Mouse (Mus musculus): ENCODE data around the gene Pmvk. TPM values are rescaled to one million over a fixed set of nuclear protein-coding genes. Genes with fewer than 3 reads are reported as not detected.

Pmvk gene
- polyA plus RNA-seq, 1 experiment from 2014 or later = 92.5 TPM

DNA sequence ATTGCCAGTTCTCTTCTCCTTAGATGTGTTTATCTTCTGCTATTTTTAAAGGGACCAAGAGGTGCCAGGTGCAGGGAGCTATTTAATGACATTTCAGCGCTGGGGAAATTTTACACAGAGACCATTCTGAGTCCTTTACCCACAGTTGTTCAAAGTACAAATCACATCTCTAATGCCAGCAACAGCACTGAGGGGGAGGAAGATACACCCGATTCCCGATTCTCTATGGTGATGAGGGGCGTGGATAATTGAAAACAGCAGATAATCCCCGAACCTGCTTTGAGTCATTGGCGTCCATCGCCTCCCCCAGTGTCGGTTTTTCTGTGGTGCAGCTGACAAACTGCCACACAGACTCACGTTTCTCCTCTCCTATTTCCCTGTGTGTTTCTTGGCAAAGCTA, 53.7 kb downstream of the Pmvk start:
- H3K4me2 ChIP-seq (ENCODE audit: low read length) = no peak overlapping the region
- no peaks in the 10 kb centered on the region for H3K9me3 ChIP-seq (ENCODE audit: control insufficient read depth, low read length)
- H3K4me3 ChIP-seq (replicated peaks; ENCODE audit: low read length) = no peak overlapping the region
- WGBS = 32% methylated on average over 9 of the region's 9 CpGs
- H3K27me3 ChIP-seq (replicated peaks; ENCODE audit: control insufficient read depth, insufficient read depth, low read length) = no peaks in the 10 kb centered on the region; the same call in 1 of the 2 replicates
- H3K36me3 ChIP-seq (ENCODE audit: control insufficient read depth, insufficient read depth) = no peaks in the 10 kb centered on the region
- peaks cover 7% of the 10 kb centered on the region for H3K4me1 ChIP-seq (replicated peaks; ENCODE audit: control insufficient read depth, insufficient read depth, low read length)
- H3K9ac ChIP-seq (replicated peaks; ENCODE audit: low read depth, low read length) = no peak overlapping the region
- no peak for ATAC-seq
- no peak overlapping the region for H3K27ac ChIP-seq (ENCODE audit: low read length)

DNA sequence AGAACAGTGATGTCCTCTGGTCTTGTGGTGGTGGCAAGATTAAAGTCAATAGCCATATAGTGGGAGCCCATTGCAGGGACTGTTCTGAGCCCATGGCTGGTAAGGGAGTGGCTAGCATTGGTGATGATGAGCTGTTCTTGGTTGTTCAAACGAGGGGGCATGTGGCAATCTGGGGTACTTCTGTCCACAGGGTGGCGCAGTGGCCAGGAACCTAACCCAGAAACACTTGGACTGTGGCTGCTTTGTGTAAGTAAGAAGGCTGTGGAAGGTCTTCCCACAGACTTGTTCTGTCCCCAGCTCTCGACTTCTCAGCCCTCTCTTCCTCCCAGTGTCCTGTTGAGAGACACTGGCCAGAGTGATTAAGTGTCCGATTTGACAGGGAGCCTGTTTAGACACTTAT, 56.6 kb downstream of the Pmvk start:
- 0 out of 2 replicates have a peak overlapping the region, but pooled peaks have one; percentile 7 for H3K9ac ChIP-seq (replicated peaks; ENCODE audit: low read depth, low read length)
- H3K9me3 ChIP-seq (ENCODE audit: control insufficient read depth, low read length) = no peaks in the 10 kb centered on the region
- peak; percentile 74 for ATAC-seq
- peaks cover 7% of the 10 kb centered on the region for H3K4me1 ChIP-seq (replicated peaks; ENCODE audit: control insufficient read depth, insufficient read depth, low read length)
- H3K4me2 ChIP-seq (ENCODE audit: low read length) = peak overlapping the region; percentile 32
- whole genome bisulfite sequencing = 11% methylated on average over 4 of the region's 4 CpGs
- no peak overlapping the region for H3K27ac ChIP-seq (ENCODE audit: low read length)
- no peaks in the 10 kb centered on the region for H3K36me3 ChIP-seq (ENCODE audit: control insufficient read depth, insufficient read depth)
- no peak overlapping the region for H3K4me3 ChIP-seq (replicated peaks; ENCODE audit: low read length)
- no peaks in the 10 kb centered on the region; the same call in 1 of the 2 replicates for H3K27me3 ChIP-seq (replicated peaks; ENCODE audit: control insufficient read depth, insufficient read depth, low read length)

DNA sequence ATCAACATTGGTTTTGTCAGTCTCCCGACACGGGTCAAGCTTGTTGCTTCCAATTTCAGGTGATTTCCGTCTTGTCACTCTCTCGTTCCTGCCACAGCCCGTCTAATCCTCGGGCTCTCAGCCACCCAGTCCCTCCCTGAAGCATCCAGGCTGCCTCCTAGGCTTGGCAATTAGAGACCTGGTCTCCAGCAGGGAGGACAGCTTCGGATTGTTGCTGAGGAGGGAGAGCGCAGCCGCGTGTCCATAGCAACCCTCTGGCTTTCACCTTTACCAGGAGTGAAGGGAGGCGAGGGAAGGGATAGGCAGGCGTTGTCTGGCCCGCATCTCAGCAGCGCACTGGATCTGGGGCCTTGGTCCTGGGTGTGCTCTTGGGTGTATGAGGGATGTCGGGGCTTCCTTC, 57.1 kb downstream of the Pmvk start:
- Histone ChIP-seq H3K9ac (replicated peaks; ENCODE audit: low read depth, low read length) (0 out of 2 replicates have a peak overlapping the region, but pooled peaks have one; percentile 36), H3K4me3 (replicated peaks; ENCODE audit: low read length) (no peak overlapping the region), H3K4me1 (replicated peaks; ENCODE audit: control insufficient read depth, insufficient read depth, low read length) (peaks cover 7% of the 10 kb centered on the region), H3K27ac (ENCODE audit: low read length) (no peak overlapping the region), H3K4me2 (ENCODE audit: low read length) (peak overlapping the region; percentile 32), H3K27me3 (replicated peaks; ENCODE audit: control insufficient read depth, insufficient read depth, low read length) (no peaks in the 10 kb centered on the region; the same call in 1 of the 2 replicates), H3K9me3 (ENCODE audit: control insufficient read depth, low read length) (no peaks in the 10 kb centered on the region), H3K36me3 (ENCODE audit: control insufficient read depth, insufficient read depth) (no peaks in the 10 kb centered on the region)
- WGBS = 9% methylated on average over 15 of the region's 15 CpGs
- peak; percentile 50 for ATAC-seq

DNA sequence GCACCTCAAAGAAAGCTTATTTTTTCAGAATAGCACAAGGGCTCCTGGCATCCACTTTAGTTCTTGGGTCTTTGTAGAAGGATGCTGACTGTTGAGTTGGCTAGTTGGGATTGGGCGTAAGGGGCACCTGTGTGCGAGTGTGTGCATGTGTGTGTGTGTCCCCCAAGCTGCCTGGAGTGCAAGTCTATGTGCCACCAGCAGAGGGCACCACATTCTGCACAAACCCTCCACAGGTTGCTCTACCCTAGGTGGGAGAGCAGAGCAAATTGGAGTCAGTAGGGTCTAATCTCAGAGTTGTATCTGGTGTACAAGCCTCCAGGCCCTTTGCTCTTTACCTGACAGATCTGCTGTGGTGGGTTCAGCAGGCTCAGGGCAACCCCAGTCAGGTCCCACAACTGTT, 57.9 kb downstream of the Pmvk start:
- H3K27me3 ChIP-seq (replicated peaks; ENCODE audit: control insufficient read depth, insufficient read depth, low read length) = no peaks in the 10 kb centered on the region; the same call in 1 of the 2 replicates
- no peak for ATAC-seq
- no peak overlapping the region for H3K4me3 ChIP-seq (replicated peaks; ENCODE audit: low read length)
- H3K9me3 ChIP-seq (ENCODE audit: control insufficient read depth, low read length) = peaks cover 3% of the 10 kb centered on the region; the same call in 1 of the 2 replicates
- WGBS = 95% methylated on average over 2 of the region's 2 CpGs
- H3K4me2 ChIP-seq (ENCODE audit: low read length) = no peak overlapping the region
- no peak overlapping the region for H3K27ac ChIP-seq (ENCODE audit: low read length)
- no peaks in the 10 kb centered on the region for H3K36me3 ChIP-seq (ENCODE audit: control insufficient read depth, insufficient read depth)
- H3K9ac ChIP-seq (replicated peaks; ENCODE audit: low read depth, low read length) = no peak overlapping the region
- H3K4me1 ChIP-seq (replicated peaks; ENCODE audit: control insufficient read depth, insufficient read depth, low read length) = peaks cover 7% of the 10 kb centered on the region

DNA sequence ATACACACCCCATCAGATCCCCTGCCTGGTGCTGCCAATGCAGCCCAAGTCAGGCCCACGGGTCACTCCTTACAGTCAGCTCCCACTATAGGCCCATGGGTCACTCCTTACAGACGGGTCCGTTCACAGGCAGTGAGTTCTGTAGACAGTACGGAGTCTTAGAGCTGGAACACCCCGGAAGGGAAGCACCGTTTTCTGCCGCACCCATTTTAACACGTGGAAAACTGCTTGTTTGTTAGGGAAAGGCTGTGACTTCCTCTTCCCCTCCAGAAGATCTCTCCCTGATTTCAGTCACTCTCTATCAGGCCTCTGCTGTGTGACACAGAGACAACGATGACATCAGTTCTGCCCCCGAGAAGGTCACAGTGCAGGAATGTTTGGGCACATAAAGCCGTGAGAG, 61.1 kb downstream of the Pmvk start:
- no peak overlapping the region for H3K4me3 ChIP-seq (replicated peaks; ENCODE audit: low read length)
- H3K4me1 ChIP-seq (replicated peaks; ENCODE audit: control insufficient read depth, insufficient read depth, low read length) = peaks cover 10% of the 10 kb centered on the region
- no peak overlapping the region for H3K9ac ChIP-seq (replicated peaks; ENCODE audit: low read depth, low read length)
- H3K27me3 ChIP-seq (replicated peaks; ENCODE audit: control insufficient read depth, insufficient read depth, low read length) = no peaks in the 10 kb centered on the region
- peaks cover 3% of the 10 kb centered on the region; the same call in 1 of the 2 replicates for H3K9me3 ChIP-seq (ENCODE audit: control insufficient read depth, low read length)
- no peak for ATAC-seq
- no peak overlapping the region for H3K4me2 ChIP-seq (ENCODE audit: low read length)
- H3K36me3 ChIP-seq (ENCODE audit: control insufficient read depth, insufficient read depth) = no peaks in the 10 kb centered on the region
- no peak overlapping the region for H3K27ac ChIP-seq (ENCODE audit: low read length)
- 77% methylated on average over 11 of the region's 11 CpGs for WGBS

DNA sequence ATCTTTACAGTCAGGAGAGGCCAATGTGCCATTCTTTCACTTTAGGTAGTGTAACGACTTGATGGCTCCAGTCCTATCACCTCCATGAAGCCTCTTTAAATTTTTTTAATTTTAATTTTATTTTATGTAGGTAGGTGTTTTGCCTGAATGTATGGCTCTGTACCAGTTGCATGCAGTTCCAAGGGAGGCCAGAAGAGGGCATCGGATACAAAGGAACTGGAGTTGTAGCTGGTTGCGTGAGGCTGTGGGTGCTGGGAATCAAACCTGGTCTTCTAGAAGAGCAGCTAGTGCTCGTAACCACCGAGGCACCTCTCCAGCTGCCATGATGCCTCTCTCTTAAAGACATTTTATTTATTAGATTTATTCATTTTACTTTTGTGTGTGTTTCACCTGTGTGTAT, 62.0 kb downstream of the Pmvk start:
- Histone ChIP-seq H3K36me3 (ENCODE audit: control insufficient read depth, insufficient read depth) (no peaks in the 10 kb centered on the region), H3K27ac (ENCODE audit: low read length) (no peak overlapping the region), H3K9ac (replicated peaks; ENCODE audit: low read depth, low read length) (no peak overlapping the region), H3K9me3 (ENCODE audit: control insufficient read depth, low read length) (peaks cover 3% of the 10 kb centered on the region; the same call in 1 of the 2 replicates), H3K4me2 (ENCODE audit: low read length) (no peak overlapping the region), H3K27me3 (replicated peaks; ENCODE audit: control insufficient read depth, insufficient read depth, low read length) (no peaks in the 10 kb centered on the region), H3K4me1 (replicated peaks; ENCODE audit: control insufficient read depth, insufficient read depth, low read length) (peaks cover 14% of the 10 kb centered on the region), H3K4me3 (replicated peaks; ENCODE audit: low read length) (no peak overlapping the region)
- 96% methylated on average over 5 of the region's 5 CpGs for WGBS
- no peak for ATAC-seq

Other genes with a start within 250 kb of the Pmvk start
- gene Thbs3, start 239.4 kb upstream of the Pmvk start, polyA plus RNA-seq (2015; fragmentation: Nextera tagmentation; extraction: Ambion mirVana) = 61.5 and 84.2 TPM in 2 replicates
- gene Mtx1, start 227.5 kb upstream of the Pmvk start, polyA plus RNA-seq (2015; fragmentation: Nextera tagmentation; extraction: Ambion mirVana) = 180 and 183 TPM in 2 replicates
- 1.6 and 1.7 TPM in 2 replicates for gene Muc1, start 225.5 kb upstream of the Pmvk start, polyA plus RNA-seq (2015; fragmentation: Nextera tagmentation; extraction: Ambion mirVana)
- gene Krtcap2, start 208.6 kb upstream of the Pmvk start, polyA plus RNA-seq (2015; fragmentation: Nextera tagmentation; extraction: Ambion mirVana) = 187 and 195 TPM in 2 replicates
- 62.5 and 76.1 TPM in 2 replicates for gene Trim46, start 208.2 kb upstream of the Pmvk start, polyA plus RNA-seq (2015; fragmentation: Nextera tagmentation; extraction: Ambion mirVana)
- 67.0 and 73.5 TPM in 2 replicates for gene Dpm3, start 195.2 kb upstream of the Pmvk start, polyA plus RNA-seq (2015; fragmentation: Nextera tagmentation; extraction: Ambion mirVana)
- 38.6 and 41.2 TPM in 2 replicates for gene Slc50a1, start 184.0 kb upstream of the Pmvk start, polyA plus RNA-seq (2015; fragmentation: Nextera tagmentation; extraction: Ambion mirVana)
- 8.3 and 9.5 TPM in 2 replicates for gene Efna1, start 173.4 kb upstream of the Pmvk start, polyA plus RNA-seq (2015; fragmentation: Nextera tagmentation; extraction: Ambion mirVana)
- 55.3 and 55.8 TPM in 2 replicates for gene Efna3, start 131.6 kb upstream of the Pmvk start, polyA plus RNA-seq (2015; fragmentation: Nextera tagmentation; extraction: Ambion mirVana)
- 14.1 and 16.7 TPM in 2 replicates for gene Efna4, start 116.5 kb upstream of the Pmvk start, polyA plus RNA-seq (2015; fragmentation: Nextera tagmentation; extraction: Ambion mirVana)
- 40.4 and 55.2 TPM in 2 replicates for gene Adam15, start 104.5 kb upstream of the Pmvk start, polyA plus RNA-seq (2015; fragmentation: Nextera tagmentation; extraction: Ambion mirVana)
- 0.27 TPM in 1 of 2 replicates, not detected in the other for gene Dcst2, start 92.6 kb upstream of the Pmvk start, polyA plus RNA-seq (2015; fragmentation: Nextera tagmentation; extraction: Ambion mirVana)
- gene Dcst1, start 89.3 kb upstream of the Pmvk start, polyA plus RNA-seq (2015; fragmentation: Nextera tagmentation; extraction: Ambion mirVana) = 1.2 and 1.3 TPM in 2 replicates
- gene Zbtb7b, start 59.8 kb upstream of the Pmvk start, polyA plus RNA-seq (2015; fragmentation: Nextera tagmentation; extraction: Ambion mirVana) = 0.51 and 0.77 TPM in 2 replicates
- 0.77 TPM in 1 of 2 replicates, not detected in the other for gene Lenep, start 51.7 kb upstream of the Pmvk start, polyA plus RNA-seq (2015; fragmentation: Nextera tagmentation; extraction: Ambion mirVana)
- 43.6 and 46.7 TPM in 2 replicates for gene Flad1, start 42.7 kb upstream of the Pmvk start, polyA plus RNA-seq (2015; fragmentation: Nextera tagmentation; extraction: Ambion mirVana)
- gene Cks1b, start 36.2 kb upstream of the Pmvk start, polyA plus RNA-seq (2015; fragmentation: Nextera tagmentation; extraction: Ambion mirVana) = 139 and 156 TPM in 2 replicates
- gene Shc1, start 36.1 kb upstream of the Pmvk start, polyA plus RNA-seq (2015; fragmentation: Nextera tagmentation; extraction: Ambion mirVana) = 14.4 and 17.2 TPM in 2 replicates
- gene Pygo2, start 24.3 kb upstream of the Pmvk start, polyA plus RNA-seq (2015; fragmentation: Nextera tagmentation; extraction: Ambion mirVana) = 40.0 and 43.7 TPM in 2 replicates
- gene Pbxip1, start 17.8 kb upstream of the Pmvk start, polyA plus RNA-seq (2015; fragmentation: Nextera tagmentation; extraction: Ambion mirVana) = 11.1 and 14.4 TPM in 2 replicates
- 8.1 and 8.2 TPM in 2 replicates for gene Kcnn3, start 65.6 kb downstream of the Pmvk start, polyA plus RNA-seq (2015; fragmentation: Nextera tagmentation; extraction: Ambion mirVana)